Mouse (Mus musculus) megakaryocyte progenitor cell, adult 5-6 weeks (primary cell): ENCODE data around the gene Akap7. TPM values are rescaled to one million over a fixed set of nuclear protein-coding genes. Genes with fewer than 3 reads are reported as not detected.

ENCODE experiments used
- ATAC-seq: replicated peaks from 2 replicates; pipeline ENCODE4 v1.8.0; 2016; ENCODE audit warnings: mild to moderate bottlenecking, moderate TSS enrichment, inconsistent platforms; ENCODE audit not compliant: poor library complexity
- total RNA-seq, 2 experiments: library from RNA; stranded (forward) in 1 of 2; stranded (reverse) in 1 of 2; fragments of 157-497, 149-512 nt in 1 of 2; fragments of 200-1000 nt in 1 of 2; gene quantifications; 2 replicates each; pipeline versions ENCODE4 v1.2.3 to v1.2.4; 2015 to 2017

Gene Akap7
- total RNA-seq, 2 experiments from 2014 or later, result 17.2 to 18.8 TPM

DNA sequence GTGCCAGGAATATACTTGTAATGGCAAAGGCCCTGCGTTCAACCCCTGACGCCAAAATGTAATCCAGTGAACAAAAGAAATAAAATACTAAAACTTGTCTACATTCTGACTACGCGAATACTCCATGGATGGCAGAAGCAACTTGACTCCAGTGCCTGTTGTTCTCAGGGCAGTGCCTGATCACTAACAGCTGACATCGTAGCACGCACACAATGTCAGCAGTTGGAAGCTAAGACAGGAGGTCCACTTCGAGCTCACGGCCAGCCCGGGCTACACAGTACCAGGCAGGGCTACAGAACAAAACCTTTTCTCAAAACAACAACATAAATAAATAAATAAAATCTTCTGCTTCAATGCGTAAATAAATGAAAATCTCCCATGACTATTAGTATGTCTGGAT lies 46.9 kb downstream of the Akap7 start:
- ATAC-seq, result no peak

DNA sequence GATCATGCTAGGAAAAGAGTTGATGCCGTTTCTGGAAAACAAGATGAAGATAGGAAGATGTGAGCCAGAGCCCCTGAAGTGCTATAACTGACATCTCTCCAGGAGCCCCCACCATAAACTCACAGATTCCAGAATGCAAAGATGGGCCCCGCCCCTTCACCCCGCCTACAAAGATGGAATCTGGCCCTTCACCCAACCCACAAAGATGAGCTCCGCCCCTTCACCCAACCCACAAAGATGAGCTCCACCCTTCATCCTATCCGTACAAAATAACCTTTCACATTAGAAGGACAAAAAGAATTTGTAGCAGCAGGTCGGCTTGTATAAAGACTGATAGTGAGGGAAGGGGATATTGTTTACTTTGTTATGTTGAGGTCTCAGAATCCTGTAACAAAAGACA lies 49.5 kb downstream of the Akap7 start:
- peak; percentile 64 for ATAC-seq

DNA sequence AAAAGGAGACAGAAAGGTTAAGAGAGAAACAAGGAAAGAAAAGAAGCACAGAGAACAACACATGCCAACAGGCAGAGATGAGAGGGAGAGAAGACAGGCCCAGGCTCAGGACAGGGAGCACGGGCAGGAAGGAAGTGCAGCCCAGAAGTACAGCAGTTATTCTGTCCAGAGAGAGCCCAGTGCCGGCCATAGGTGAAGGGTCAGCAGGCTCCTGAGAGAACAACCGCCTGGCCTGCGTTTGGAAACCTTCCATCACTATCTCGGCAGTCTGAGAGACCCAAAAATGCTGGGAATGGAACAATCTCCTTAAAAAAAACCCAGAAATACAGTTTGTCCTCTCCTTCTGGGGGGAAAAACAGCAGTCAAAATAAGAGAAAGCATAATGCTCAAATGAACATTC lies 50.2 kb downstream of the Akap7 start:
- ATAC-seq, result no peak

DNA sequence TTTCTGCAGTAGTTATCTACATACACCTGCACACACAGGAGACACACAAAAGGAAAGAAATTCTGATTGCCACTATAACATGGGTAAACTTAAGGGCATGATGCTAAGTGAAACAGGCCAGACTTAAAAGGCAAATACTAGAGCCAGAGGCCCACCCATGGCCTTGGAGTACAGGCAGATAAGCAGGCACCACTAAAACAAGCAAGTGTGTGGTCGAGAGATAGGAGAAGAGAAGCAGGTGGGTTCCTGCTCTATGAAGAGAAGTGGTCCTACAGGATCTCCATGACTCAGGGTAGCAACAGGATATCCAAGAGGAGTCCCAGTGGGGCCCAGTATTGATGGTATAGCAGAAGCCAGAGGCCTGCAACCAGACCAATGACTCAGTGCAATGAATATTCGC lies 54.2 kb downstream of the Akap7 start:
- peak; percentile 85 for ATAC-seq

DNA sequence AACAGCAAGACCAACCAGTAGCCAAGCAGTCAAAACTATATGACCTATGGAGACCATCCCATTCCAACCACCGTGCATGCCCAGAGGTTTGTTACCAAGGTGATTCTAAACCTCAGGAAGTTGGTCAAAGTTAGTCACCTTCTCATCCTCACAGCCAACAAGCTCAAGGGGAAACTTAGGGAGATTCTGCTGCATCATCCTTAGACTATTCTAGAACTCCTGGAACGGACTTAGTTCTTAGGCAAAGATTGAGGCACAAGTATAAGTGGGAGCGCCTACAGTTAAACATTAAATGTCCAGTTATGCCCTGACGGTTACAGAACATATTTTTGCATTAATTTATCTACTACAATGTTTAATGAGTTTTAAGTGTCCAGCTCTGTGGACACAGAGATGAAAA lies 54.7 kb downstream of the Akap7 start:
- ATAC-seq, result no peak

DNA sequence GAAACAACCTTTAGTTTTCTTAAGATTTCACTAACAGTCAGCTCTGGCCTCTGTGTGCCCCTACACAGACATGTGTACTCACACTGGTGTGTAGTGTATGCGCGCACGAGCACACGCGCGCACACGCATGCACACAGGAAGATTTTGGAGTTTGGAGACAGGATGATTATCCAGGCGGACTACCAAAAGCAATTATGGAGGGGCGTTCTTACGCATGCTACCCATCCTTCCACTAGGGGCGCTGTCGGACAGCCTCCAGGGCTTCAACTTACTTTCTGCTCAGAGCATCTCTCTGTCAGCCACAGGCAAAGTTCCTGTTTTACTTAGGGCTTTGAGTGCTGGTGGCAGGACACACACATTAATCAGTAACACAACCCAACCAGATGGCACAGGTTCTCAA lies 57.6 kb downstream of the Akap7 start:
- peak; percentile 86 for ATAC-seq

DNA sequence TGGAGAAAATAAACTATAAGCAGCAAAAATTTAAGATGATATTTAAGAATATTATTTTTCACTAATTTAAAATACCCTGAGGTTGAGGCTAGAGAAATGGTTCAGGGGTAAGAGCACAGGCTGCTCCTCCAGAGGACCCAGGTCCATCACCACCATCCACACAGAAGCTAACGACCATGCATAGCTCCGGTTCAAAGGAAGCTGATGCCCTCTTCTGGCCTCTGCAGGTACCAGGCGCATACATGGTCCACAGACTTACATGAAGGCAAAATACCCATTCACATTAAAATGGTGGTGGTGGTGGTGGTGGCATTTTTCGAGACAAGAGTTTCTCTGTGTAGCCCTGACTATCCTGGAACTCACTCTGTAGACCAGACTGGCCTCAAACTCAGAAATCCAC lies 61.5 kb downstream of the Akap7 start:
- peak; percentile 79 for ATAC-seq

DNA sequence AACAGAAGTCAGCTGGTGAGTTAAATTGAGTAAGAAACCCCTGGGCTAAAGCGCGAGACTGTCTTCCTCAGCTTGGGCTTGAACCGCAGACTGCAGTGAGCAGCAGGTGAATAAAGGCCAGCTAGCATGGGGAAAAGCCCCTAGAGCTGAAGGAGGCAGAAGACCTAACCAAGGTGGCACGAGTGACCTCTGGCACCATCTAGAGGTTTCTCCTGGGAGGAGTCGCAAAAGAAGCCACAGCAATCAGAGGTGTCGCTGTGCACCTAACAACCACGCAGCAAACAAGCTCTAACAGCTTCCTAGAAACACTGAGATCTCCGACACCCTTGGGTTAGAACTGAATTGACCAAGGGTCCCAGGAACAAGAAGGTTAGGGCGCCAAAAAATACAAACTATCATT lies 68.5 kb downstream of the Akap7 start:
- peak; percentile 98 for ATAC-seq

DNA sequence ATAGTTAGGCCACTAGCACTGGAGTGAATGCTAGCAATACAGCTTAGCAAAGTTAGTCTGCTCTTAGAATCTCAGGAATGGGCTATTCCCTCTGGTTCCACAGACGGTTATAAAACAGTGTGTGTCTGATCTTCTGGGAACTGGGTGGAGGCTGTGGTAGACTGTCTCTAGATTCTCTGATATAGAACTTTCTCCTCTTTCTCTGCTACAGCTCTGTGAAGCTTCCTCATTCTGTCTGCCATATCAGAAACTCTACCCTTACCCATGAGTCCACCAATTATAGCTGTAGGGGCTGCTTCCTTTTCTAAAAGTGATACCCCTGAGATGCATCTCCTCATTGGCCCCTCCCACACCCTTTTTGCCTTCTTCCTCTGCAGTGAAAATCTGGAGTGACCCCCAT lies 73.6 kb downstream of the Akap7 start:
- no peak for ATAC-seq

DNA sequence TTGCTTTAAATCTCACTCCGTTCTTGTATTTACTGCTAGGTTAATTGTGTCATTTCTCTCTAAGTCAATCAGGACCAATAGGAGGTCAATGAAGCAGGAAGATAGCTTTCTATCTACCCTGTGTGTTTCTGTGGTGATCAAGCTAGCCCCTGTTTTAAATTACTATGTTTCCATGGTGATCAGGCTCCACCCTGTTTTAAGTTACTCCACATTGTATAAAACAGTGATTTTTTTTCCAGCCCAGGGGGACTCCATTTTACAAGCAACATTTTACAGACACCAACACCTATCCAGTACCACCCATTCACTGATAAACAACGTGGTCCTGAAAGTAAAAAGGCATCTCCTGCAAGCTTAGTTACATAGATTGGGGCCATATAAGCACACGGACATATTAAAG lies 75.0 kb downstream of the Akap7 start:
- no peak for ATAC-seq

DNA sequence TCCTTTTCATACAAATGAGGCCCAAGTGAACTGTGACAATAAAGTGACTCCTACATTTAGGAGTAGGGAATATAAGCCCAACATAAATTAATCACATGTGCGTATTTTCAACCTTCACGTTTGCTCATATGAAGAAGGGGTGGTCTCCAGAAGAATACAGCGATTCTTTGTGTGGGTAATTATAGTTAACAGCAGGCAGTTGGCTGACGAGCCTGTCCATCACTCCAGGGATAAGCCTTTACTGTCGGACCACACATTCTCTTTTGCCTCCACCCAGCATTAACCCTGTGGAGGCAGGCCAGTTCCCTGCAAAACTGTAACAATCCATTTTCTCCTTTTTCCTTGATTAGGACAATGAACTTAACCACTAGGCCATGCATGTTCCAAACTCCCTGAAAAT lies 76.3 kb downstream of the Akap7 start:
- ATAC-seq, result no peak

DNA sequence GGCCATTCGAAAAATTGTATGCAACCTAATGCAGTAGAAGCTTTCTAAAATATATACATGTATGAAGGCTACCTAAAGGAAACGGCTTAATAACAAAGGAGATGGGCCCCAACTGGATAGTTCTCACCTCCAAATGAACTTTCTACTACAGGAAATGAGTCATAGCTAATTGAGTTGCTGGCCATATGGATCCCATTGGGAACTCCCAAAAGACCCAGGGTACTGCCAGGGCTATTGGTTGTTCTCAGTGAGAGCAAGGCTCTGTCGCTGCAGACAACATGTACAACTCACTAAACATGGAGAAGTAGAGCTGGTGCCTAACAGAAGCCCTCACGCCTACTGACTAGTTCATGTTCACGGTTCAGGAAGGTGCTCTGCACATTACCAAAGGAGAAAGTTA lies 83.3 kb downstream of the Akap7 start:
- ATAC-seq, result no peak

DNA sequence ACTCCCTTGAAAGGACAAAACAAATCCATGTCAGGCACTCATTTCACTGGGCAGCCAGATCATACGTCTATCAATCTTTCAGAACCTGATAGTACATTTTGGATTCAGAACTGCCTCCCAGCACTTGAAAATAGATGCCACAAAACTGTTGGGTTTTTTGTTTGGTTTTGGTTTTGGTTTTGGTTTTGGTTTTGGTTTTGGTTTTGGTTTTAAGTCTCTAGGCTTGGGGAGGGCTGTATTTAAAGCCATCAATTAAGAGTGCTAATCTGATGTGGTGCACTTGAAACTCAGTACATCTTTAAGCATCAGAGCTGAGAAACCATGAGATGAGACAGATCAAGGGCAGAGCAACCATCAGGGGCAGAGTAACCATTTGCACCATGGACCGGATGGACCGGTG lies 86.9 kb downstream of the Akap7 start:
- no peak for ATAC-seq

DNA sequence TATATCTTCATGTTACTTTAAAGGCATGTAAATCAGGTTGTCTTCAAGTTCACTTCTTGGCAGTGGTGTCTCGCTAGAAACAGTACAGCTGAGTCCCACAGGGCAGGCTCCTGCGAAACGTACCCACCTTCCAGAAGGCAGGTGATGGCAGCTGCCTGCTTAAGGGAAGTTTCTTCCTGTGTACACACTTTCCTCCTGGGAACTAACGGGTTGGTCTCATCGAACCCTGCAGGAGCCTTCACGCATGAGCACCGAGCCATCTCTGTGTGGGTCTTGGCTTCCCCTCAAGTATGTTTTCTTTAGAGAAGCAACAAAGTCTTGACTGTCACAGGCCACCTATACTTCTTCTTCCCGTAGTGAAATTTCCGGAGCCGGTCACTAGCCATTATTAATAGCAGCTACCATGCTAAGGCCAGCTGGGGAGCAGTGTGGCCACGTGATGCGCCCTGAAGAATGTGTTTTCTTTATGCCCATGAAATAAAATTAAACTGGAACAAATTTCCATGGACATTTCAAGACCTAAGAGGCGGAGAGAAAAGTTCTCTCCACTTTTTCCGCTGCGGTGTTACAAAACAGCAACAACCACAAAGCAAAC lies 87.7 kb downstream of the Akap7 start:
- no peak for ATAC-seq

DNA sequence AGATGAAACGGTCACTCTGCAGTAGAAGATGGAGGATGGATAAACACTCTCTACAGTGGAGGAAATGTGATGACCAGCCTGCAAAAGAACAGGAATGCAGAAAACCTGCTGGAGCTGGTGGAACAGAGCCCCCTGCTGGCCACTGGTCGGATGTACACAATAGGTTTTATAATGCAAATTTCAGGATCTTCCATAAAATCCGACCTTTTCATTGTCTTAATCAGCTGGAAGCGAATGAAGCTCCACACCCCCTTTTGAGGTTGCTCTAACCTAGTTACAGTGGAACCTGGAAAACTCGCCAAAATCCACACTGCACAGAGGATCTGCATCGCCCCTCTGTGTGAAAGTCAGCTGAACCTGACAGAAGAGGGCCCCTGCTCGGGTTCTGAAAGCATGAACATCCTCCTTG lies 88.4 kb downstream of the Akap7 start:
- peak; percentile 86 for ATAC-seq

DNA sequence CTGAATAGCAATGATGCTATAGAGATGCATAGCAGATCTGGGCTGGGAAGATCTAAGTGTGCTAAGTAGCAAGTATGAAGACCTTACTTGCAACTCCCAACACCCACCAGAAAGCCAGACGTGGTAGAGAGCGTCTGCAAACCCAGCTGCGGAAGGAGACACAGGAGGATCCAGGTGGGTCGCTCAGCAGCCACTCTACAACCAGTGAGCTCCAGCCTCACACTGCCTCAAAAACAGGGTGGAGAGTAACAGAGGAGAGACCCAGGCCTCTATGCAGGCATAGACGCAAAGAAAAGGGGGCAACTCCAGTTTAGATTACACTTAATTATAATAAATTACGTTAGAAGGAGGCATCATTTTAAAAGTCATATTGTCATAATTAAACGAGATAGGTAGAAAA lies 88.9 kb downstream of the Akap7 start:
- ATAC-seq, result no peak

DNA sequence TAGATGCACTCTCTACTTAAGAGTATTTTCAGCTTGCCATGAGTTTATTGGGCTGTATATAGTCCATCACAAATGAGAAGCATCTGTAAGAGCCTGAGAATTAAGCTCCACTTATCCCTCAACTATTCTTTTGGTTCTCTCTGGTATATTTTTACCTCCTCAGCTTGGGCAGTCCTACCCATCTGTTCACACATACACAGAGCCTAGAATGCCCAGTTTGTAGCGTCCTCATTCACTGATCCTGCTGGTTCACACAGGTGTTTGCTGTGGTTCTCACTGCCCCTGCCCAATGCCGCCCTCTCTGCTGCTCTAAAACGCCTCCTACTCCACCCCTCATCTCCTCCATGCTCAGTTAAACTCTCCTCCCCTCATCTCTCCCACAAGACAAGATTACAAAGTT lies 91.7 kb downstream of the Akap7 start:
- ATAC-seq, result no peak

DNA sequence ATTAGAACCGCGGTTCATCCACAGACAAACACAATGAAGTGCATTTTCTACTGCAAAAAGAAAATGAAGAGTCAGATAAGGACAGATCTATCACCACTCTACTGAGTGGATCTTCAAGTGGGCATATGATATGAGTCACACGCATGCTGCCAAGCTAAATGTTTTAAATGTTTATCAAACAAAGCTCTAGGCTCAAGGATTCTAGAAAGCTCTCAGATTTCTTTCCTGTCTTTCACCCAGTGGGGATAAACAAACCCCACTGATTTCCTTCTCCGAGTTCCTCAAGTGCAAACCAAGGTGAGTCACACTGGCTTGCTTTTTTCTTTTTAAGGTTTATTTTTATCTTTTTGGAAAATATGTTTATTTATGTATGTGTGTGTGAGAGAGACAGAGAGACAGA lies 94.0 kb downstream of the Akap7 start:
- no peak for ATAC-seq

DNA sequence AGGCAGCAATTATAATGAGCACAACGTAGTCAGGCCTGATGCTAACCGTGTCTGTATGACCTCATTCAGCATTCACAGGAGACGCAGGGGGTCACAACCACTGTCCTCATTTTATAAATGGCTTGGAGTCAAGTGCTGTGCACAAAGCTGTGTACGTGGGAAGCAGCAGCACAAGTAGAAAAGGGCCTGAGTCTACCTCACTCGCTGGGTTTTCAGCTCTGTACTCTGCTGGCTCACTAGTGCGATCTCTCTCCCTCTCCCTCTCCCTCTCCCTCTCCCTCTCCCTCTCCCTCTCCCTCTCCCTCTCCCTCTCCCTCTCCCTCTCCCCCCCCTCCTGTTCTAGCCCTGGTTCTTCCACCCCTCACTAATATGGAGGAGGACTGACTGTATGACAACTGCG lies 99.1 kb downstream of the Akap7 start:
- ATAC-seq, result no peak

DNA sequence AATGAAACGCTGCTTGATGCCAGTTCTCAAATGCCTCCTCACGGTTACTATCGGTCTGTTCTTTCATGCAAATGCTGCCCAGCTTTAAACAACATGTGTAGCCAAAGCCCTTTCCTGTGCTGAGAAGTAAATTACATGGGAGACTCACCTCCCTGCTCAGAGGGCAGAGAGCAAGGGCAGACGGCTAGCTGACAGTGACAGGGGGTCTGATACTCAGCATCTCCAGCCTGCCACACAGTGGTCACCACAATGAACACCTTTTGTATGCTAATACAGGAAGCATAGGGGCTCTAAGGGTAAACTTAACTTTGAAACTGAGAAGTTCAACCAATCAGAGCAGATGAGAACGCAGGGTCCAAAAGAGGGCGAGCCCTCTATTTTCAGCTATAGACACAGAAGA lies 99.8 kb downstream of the Akap7 start:
- peak; percentile 55; the same call in 1 of the 2 replicates for ATAC-seq

DNA sequence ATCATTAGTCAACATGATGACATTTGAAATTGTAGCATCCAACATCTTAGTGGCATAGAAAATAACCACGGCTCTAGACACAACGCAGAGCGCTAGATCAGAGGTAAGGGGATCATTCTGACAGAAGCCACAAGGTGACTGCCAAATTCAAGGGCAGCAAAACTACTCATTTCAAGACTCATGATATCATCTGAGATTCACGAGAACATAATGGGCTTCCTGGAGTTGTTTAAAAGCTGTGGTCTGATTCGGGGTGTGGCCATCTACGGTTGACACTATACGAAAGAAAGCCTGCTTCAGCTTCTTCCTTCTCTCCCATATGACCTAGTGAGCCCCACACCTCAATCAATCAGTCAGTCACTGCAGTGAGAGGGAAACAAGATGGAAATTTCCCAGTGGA lies 107.0 kb downstream of the Akap7 start:
- ATAC-seq, result peak; percentile 35

DNA sequence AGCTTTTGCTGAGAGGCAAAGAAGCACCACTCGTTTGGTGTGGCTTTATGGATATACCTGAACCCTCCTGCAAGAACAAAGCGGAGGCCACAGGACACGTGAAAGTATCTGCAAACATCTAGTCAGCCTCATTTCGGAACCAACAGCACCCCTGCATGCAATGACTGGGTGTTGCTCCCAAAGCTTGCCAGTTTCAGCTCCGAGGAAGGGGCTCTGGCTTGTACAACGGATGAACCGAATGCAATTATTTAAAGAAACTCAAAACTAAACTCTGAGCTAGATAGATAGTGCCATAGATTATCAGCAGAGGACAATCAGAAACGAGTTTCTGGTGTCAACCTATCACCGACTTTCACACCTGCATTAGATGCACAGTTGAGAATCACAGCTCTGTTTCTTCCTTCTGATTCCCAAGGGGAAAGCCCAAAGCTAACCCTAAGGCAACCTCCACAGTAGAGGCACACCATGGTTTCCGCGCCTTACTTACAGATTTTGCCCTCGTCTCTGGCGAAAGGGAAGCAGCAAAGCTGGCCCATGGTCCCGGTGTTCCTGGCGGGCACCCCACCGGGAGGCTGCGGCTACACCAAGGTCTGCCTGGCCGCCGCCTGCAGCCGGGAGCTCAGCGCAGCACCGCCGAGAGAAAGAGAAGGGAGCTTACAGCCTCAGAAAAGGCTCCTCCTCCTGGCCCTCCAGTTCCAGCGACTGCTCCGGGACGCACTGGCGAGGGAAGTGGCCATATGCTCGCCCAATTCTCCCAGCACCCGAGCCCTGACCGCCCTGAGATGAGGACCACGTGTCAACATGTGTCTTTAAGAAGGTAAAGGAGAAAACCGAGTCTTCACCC lies 107.9 kb downstream of the Akap7 start:
- ATAC-seq, result peak; percentile 83

DNA sequence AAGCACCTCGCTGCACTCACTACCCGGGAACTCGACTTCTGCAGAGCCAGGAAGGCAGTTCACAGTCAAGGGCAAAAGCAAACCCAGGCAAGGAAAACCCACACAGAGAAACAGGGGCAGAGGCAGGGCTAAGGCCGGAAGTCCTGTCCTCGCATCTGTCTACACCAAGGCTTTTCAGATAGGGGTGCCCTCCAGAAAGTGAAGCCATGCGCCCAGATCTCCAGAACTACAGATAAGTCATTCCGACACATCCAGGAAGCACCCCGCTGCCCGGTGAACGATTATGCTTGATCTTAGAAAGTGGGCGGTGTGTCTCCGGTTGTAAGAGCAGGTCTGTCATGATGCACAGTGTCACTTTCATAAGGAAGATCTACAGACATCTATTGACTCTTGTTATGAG lies 109.1 kb downstream of the Akap7 start:
- ATAC-seq, result peak; percentile 28
